Mouse (Mus musculus) frontal cortex, postnatal 36 days (tissue): ENCODE results near the gene Spen.

Experiments used
- DNase-seq, 2 experiments: peaks; one replicate each; pipeline ENCODE4 v3.0.0; 2022; ENCODE audit warnings: low spot score in 2 of 2

Gene Spen

DNA sequence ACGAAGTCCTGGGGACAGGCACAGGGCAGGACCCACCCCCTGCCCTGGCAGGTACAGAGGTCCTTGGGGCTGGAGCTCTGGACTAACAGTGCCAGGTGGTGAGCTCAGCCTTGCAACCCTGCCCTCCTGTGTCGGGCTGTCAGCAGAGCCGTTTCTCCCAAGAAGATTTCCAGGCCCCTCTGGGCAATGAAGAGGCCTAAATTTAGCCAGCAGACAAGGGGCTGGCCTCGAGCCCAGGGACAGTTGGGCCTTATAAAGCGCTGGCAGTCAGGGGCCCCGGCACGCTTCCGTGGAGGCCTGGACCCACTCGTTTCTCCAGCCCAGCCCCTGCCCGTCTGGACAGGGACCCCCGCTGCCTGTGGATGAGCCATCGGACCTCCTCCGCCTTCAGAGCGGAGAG, 117.0 kb downstream of the Spen start:
- no peak for DNase-seq

- no peak for DNase-seq
Observed at GRCm38 (mm10) chr4:141420886-141421285, 117.5 kb downstream of the Spen start.

DNA sequence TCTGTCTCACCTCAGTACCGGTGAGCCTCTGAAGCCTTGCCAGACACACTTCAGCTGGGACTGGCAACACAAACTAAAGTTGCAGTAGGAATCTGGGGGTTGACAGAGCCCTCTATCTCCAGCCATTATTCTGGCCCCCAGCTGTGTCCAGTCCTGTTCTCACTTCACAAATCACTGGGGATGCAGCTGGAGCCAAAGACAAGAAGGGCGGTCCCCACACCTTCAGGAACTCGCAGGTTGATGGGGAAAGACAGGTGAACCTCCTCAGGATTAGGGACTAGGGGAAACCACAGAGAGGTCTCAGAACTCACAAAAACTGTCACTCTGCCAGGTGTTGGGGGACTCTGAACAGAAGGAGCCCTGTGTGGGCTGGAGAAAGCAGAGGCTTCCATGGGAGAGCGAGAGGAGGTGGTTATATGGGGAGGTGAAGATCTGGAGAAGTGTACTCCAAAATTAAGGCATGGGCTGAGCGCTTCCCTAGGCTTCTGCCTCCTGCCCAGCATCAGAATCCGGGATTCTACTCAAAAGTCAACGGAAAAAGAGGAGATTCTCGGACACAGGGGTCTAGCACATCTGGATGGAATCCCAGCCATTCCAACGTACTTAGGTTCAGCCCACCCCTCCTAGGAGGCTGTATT, 118.1 kb downstream of the Spen start, which contains the start of gene Hspb7:
Hspb7 (plus strand) TSS at position 588 of the 638 bp plus-strand sequence.
- DNase-seq: no peak

DNA sequence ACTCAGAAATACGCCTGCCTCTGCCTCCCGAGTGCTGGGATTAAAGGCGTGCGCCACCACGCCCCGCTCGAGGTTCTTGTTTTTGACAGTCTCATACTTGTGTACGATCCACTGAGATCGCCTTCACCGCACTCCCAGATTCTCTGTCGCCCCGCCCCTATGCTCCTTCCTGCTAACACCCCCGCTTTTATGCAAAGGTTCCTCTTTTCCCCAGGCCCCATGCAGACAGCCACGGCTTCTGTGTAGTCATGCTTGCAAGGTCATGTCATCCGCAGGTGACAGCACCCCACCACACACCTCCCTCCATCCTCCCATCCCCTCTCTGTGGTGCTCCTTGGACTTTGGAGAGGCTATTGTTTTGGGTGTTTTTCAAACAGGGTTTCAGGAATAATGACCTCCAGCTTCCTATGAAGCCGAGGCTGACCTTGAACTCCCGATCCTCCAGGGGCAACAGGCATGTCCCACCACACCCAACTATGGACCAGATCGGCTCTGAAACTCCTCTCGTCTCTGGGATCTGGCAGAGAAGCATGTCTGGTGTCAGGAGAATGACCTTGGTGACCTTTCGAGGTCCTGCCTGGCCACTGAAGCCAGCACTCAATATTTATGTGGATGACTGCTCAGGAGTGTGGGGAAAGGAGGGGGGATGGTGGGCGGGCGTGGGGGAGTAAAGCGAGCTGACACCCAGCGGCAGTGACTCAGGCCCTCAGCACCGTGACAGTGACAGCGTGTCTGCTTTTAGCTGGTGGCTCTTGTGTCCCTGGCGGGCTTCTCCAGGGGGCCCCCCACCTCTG, 118.8 kb downstream of the Spen start:
- no peak for DNase-seq
